Mouse (Mus musculus) mature B cell (primary cell): Measurements from ENCODE around the gene Kcnmb1.

Experiments used
- in situ Hi-C: fragments of 300-500 bp; cut with MboI; formaldehyde crosslinking; loops from 2 replicates; pipeline ENCODE4 v1.14.3; 2019

Gene Kcnmb1

GRCm38 (mm10) chr11:33962688-33963407 lies at the start of gene Kcnmb1:
Gene Kcnmb1 (plus strand): TSS chr11:33963013.
- in situ Hi-C loops: loop anchor here (25.0 kb wide), 1 partner anchor 249 kb away; the partner anchor contains the start of gene Foxi1

GRCm38 (mm10) chr11:33913061-33913460 lies 49.8 kb upstream of the Kcnmb1 start:
- in situ Hi-C loops: no loop called here

- in situ Hi-C loops: no loop called here
These were observed 48.6 kb upstream of the Kcnmb1 start for GRCm38 (mm10) chr11:33914216-33914615.

GRCm38 (mm10) chr11:33917574-33917973 lies 45.2 kb upstream of the Kcnmb1 start:
- in situ Hi-C loops: no loop called here

GRCm38 (mm10) chr11:33918424-33918823 lies 44.4 kb upstream of the Kcnmb1 start:
- in situ Hi-C loops: no loop called here

GRCm38 (mm10) chr11:33919826-33920225 lies 43.0 kb upstream of the Kcnmb1 start:
- in situ Hi-C loops: no loop called here

- in situ Hi-C loops: no loop called here
These were observed 41.4 kb upstream of the Kcnmb1 start for GRCm38 (mm10) chr11:33921451-33921850.

- in situ Hi-C loops: no loop called here
These were observed 39.8 kb upstream of the Kcnmb1 start for GRCm38 (mm10) chr11:33923031-33923430.

- in situ Hi-C loops: no loop called here
These were observed 37.0 kb upstream of the Kcnmb1 start for GRCm38 (mm10) chr11:33925778-33926177.

- in situ Hi-C loops: no loop called here
These were observed 36.3 kb upstream of the Kcnmb1 start for GRCm38 (mm10) chr11:33926551-33926950.

GRCm38 (mm10) chr11:33927321-33927720 lies 35.5 kb upstream of the Kcnmb1 start:
- in situ Hi-C loops: no loop called here

- in situ Hi-C loops: no loop called here
These were observed 35.0 kb upstream of the Kcnmb1 start for GRCm38 (mm10) chr11:33927836-33928235.

- in situ Hi-C loops: no loop called here
These were observed 34.2 kb upstream of the Kcnmb1 start for GRCm38 (mm10) chr11:33928658-33929057.

GRCm38 (mm10) chr11:33929412-33929811 lies 33.4 kb upstream of the Kcnmb1 start:
- in situ Hi-C loops: no loop called here

GRCm38 (mm10) chr11:33931836-33932385 lies 30.9 kb upstream of the Kcnmb1 start:
- in situ Hi-C loops: no loop called here

GRCm38 (mm10) chr11:33932386-33933111 lies 30.3 kb upstream of the Kcnmb1 start:
- in situ Hi-C loops: no loop called here

GRCm38 (mm10) chr11:33934286-33934685 lies 28.5 kb upstream of the Kcnmb1 start:
- in situ Hi-C loops: no loop called here

GRCm38 (mm10) chr11:33937641-33938040 lies 25.2 kb upstream of the Kcnmb1 start:
- in situ Hi-C loops: no loop called here

GRCm38 (mm10) chr11:33938561-33939274 lies 24.1 kb upstream of the Kcnmb1 start:
- in situ Hi-C loops: no loop called here

- in situ Hi-C loops: no loop called here
These were observed 23.2 kb upstream of the Kcnmb1 start for GRCm38 (mm10) chr11:33939456-33940113.

GRCm38 (mm10) chr11:33943565-33943964 lies 19.2 kb upstream of the Kcnmb1 start:
- in situ Hi-C loops: no loop called here
